Mouse (Mus musculus) erythroblast, embryonic 14.5 days (primary cell): Measurements from ENCODE around the gene Anpep.

Source experiments
- GATA1 ChIP-seq: IDR thresholded peaks from 2 replicates; pipeline ENCODE4 v1.6.1; 2012; ENCODE audit warnings: low read length, inconsistent platforms, mixed read lengths
- TAL1 ChIP-seq: IDR thresholded peaks from 3 replicates; pipeline ENCODE4 v1.6.1; 2012; ENCODE audit warnings: low read length, inconsistent platforms, mixed read lengths

DNA sequence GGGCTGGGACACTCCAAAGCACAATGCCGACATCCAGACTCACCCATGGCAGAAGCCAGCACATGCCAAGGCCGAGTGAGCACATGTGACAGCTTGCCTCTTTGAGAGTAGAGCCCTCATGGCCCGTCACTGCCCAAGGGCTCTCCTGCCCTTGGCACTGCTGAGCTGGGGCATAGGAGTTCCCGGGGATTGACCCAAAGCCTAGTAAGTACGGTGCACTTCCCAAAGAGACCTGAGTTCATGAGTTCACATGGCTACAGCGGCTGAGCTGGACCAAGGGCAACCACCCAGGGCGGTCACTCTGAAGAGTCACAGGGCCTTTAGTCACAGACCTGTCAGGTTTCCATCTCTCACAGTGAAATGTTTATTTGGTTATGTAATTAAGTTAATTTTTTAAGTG, 52.3 kb downstream of the Anpep start:
- no peak for TF ChIP-seq TAL1
- TF ChIP-seq GATA1 = no peak
